Mouse (Mus musculus): Measurements from ENCODE around the gene Crybb3.
A peak's percentile ranks its signal among the peaks of the same experiment; 100 is the strongest.

The Crybb3 gene

GRCm38 (mm10) chr5:113105035-113105434 is 23.7 kb upstream of the Crybb3 start:
- ATAC-seq (ENCODE audit: low TSS enrichment): no peak

GRCm38 (mm10) chr5:113102455-113102854 is 21.1 kb upstream of the Crybb3 start:
- no peak for ATAC-seq (ENCODE audit: low TSS enrichment)

- peak; percentile 50 for ATAC-seq (ENCODE audit: low TSS enrichment)
Observed at GRCm38 (mm10) chr5:113101457-113101856, 20.1 kb upstream of the Crybb3 start.

GRCm38 (mm10) chr5:113100422-113100821 is 19.0 kb upstream of the Crybb3 start:
- no peak for ATAC-seq (ENCODE audit: low TSS enrichment)

GRCm38 (mm10) chr5:113099546-113099945 is 18.2 kb upstream of the Crybb3 start:
- 0 out of 2 replicates have a peak, but pooled peaks have one; percentile 17 for ATAC-seq (ENCODE audit: low TSS enrichment)

GRCm38 (mm10) chr5:113097551-113097950 is 16.2 kb upstream of the Crybb3 start:
- no peak for ATAC-seq (ENCODE audit: low TSS enrichment)

- ATAC-seq (ENCODE audit: low TSS enrichment): no peak
Observed at GRCm38 (mm10) chr5:113095456-113095855, 14.1 kb upstream of the Crybb3 start.

- ATAC-seq (ENCODE audit: low TSS enrichment): no peak
Observed at GRCm38 (mm10) chr5:113092406-113092805, 11.0 kb upstream of the Crybb3 start.

GRCm38 (mm10) chr5:113091162-113091561 is 9.8 kb upstream of the Crybb3 start:
- peak; percentile 39; the same call in 1 of the 2 replicates for ATAC-seq (ENCODE audit: low TSS enrichment)

GRCm38 (mm10) chr5:113090750-113091149 is 9.4 kb upstream of the Crybb3 start:
- ATAC-seq (ENCODE audit: low TSS enrichment): no peak

- no peak for ATAC-seq (ENCODE audit: low TSS enrichment)
Observed at GRCm38 (mm10) chr5:113090077-113090690, 8.8 kb upstream of the Crybb3 start.

- peak; percentile 53; the same call in 1 of the 2 replicates for ATAC-seq (ENCODE audit: low TSS enrichment)
Observed at GRCm38 (mm10) chr5:113087465-113087864, 6.1 kb upstream of the Crybb3 start.

GRCm38 (mm10) chr5:113086990-113087389 is 5.6 kb upstream of the Crybb3 start:
- no peak for ATAC-seq (ENCODE audit: low TSS enrichment)

GRCm38 (mm10) chr5:113086439-113086838 is 5.1 kb upstream of the Crybb3 start:
- no peak for ATAC-seq (ENCODE audit: low TSS enrichment)

- no peak for ATAC-seq (ENCODE audit: low TSS enrichment)
Observed at GRCm38 (mm10) chr5:113085931-113086330, 4.5 kb upstream of the Crybb3 start.

- no peak for ATAC-seq (ENCODE audit: low TSS enrichment)
Observed at GRCm38 (mm10) chr5:113084309-113084708, 2.9 kb upstream of the Crybb3 start.

- ATAC-seq (ENCODE audit: low TSS enrichment): peak; percentile 47
Observed at GRCm38 (mm10) chr5:113082356-113083168, 1.2 kb upstream of the Crybb3 start.

GRCm38 (mm10) chr5:113081020-113081419 is 364 bp downstream of the Crybb3 start:
- ATAC-seq (ENCODE audit: low TSS enrichment): no peak

GRCm38 (mm10) chr5:113079783-113080182 is 1.6 kb downstream of the Crybb3 start:
- ATAC-seq (ENCODE audit: low TSS enrichment): no peak

GRCm38 (mm10) chr5:113078686-113079085 is 2.7 kb downstream of the Crybb3 start:
- no peak for ATAC-seq (ENCODE audit: low TSS enrichment)

- ATAC-seq (ENCODE audit: low TSS enrichment): no peak
Observed at GRCm38 (mm10) chr5:113070017-113070416, 11.4 kb downstream of the Crybb3 start, which contains the start of gene Crybb2. Gene Crybb2 (minus strand): TSS chr5:113070117.

GRCm38 (mm10) chr5:113054308-113054707 is 27.1 kb downstream of the Crybb3 start:
- ATAC-seq (ENCODE audit: low TSS enrichment): peak; percentile 84; the same call in 1 of the 2 replicates

GRCm38 (mm10) chr5:113050581-113051185 is 30.7 kb downstream of the Crybb3 start:
- ATAC-seq (ENCODE audit: low TSS enrichment): no peak
